Mouse (Mus musculus): Measurements from ENCODE around the gene 9430015G10Rik. TPM values are rescaled to one million over a fixed set of nuclear protein-coding genes. Genes with fewer than 3 reads are reported as not detected.
"Not testable (repeated sequence)": the region's sequence is repeated elsewhere in the genome, so short reads cannot be mapped to it uniquely, and the experiment has no call there.

The 9430015G10Rik gene
- total RNA-seq, 2 experiments from 2014 or later: 2.2 to 4.3 TPM

- no peak for DNase-seq
Observed at GRCm38 (mm10) chr4:156097770-156098366, 11.9 kb upstream of the 9430015G10Rik start.

GRCm38 (mm10) chr4:156099427-156099826, 10.4 kb upstream of the 9430015G10Rik start:
- DNase-seq: no peak

- no peak for DNase-seq
Observed at GRCm38 (mm10) chr4:156100501-156100900, 9.3 kb upstream of the 9430015G10Rik start.

- DNase-seq: no peak
Observed at GRCm38 (mm10) chr4:156101481-156101903, 8.3 kb upstream of the 9430015G10Rik start.

GRCm38 (mm10) chr4:156103342-156103741, 6.4 kb upstream of the 9430015G10Rik start:
- no peak for DNase-seq

GRCm38 (mm10) chr4:156108606-156109546, 906 bp upstream of the 9430015G10Rik start:
- DNase-seq: peak; percentile 50

- DNase-seq: no peak
Observed at GRCm38 (mm10) chr4:156124077-156124476, 14.3 kb downstream of the 9430015G10Rik start.

GRCm38 (mm10) chr4:156125393-156125792, 15.6 kb downstream of the 9430015G10Rik start:
- no peak for DNase-seq

GRCm38 (mm10) chr4:156126841-156127240, 17.1 kb downstream of the 9430015G10Rik start:
- no peak for DNase-seq

- DNase-seq: no peak
Observed at GRCm38 (mm10) chr4:156128746-156129145, 19.0 kb downstream of the 9430015G10Rik start.

- DNase-seq: no peak
Observed at GRCm38 (mm10) chr4:156130436-156130835, 20.7 kb downstream of the 9430015G10Rik start, which contains the start of gene Rnf223. Gene Rnf223 (plus strand): TSS chr4:156130513.

GRCm38 (mm10) chr4:156130940-156131339, 21.2 kb downstream of the 9430015G10Rik start:
- no peak for DNase-seq

- no peak for DNase-seq
Observed at GRCm38 (mm10) chr4:156133334-156133733, 23.6 kb downstream of the 9430015G10Rik start.

GRCm38 (mm10) chr4:156133943-156134605, 24.3 kb downstream of the 9430015G10Rik start:
- DNase-seq: no peak

- no peak for DNase-seq
Observed at GRCm38 (mm10) chr4:156135112-156135511, 25.3 kb downstream of the 9430015G10Rik start.

- DNase-seq: no peak
Observed at GRCm38 (mm10) chr4:156135801-156136200, 26.0 kb downstream of the 9430015G10Rik start.

GRCm38 (mm10) chr4:156136285-156137100, 26.7 kb downstream of the 9430015G10Rik start:
- DNase-seq: no peak

GRCm38 (mm10) chr4:156150887-156151286, 41.1 kb downstream of the 9430015G10Rik start:
- DNase-seq: not testable (repeated sequence)

- DNase-seq: no peak
Observed at GRCm38 (mm10) chr4:156154771-156155170, 45.0 kb downstream of the 9430015G10Rik start.

GRCm38 (mm10) chr4:156166477-156166876, 56.7 kb downstream of the 9430015G10Rik start:
- no peak for DNase-seq

GRCm38 (mm10) chr4:156168611-156169010, 58.8 kb downstream of the 9430015G10Rik start:
- DNase-seq: no peak

GRCm38 (mm10) chr4:156169129-156169528, 59.3 kb downstream of the 9430015G10Rik start:
- no peak for DNase-seq

All from gastrocnemius, postnatal 25 days (tissue).